Mouse (Mus musculus) cerebellum, adult 2 months (tissue): ENCODE measurements around the gene Gm49396.

Source experiments
- CTCF ChIP-seq: fragments of 200-500 bp; IDR thresholded peaks from 2 replicates; pipeline ENCODE4 v1.5.1; 2011; ENCODE audit warnings: low read depth, mild to moderate bottlenecking, control low read depth, low read length, moderate library complexity, borderline replicate concordance; ENCODE audit not compliant: insufficient read depth
- POLR2A ChIP-seq: fragments of 200-500 bp; IDR thresholded peaks from 2 replicates; pipeline ENCODE4 v1.6.1; 2011; ENCODE audit warnings: low read length, control low read depth, borderline replicate concordance; ENCODE audit not compliant: insufficient read depth

DNA sequence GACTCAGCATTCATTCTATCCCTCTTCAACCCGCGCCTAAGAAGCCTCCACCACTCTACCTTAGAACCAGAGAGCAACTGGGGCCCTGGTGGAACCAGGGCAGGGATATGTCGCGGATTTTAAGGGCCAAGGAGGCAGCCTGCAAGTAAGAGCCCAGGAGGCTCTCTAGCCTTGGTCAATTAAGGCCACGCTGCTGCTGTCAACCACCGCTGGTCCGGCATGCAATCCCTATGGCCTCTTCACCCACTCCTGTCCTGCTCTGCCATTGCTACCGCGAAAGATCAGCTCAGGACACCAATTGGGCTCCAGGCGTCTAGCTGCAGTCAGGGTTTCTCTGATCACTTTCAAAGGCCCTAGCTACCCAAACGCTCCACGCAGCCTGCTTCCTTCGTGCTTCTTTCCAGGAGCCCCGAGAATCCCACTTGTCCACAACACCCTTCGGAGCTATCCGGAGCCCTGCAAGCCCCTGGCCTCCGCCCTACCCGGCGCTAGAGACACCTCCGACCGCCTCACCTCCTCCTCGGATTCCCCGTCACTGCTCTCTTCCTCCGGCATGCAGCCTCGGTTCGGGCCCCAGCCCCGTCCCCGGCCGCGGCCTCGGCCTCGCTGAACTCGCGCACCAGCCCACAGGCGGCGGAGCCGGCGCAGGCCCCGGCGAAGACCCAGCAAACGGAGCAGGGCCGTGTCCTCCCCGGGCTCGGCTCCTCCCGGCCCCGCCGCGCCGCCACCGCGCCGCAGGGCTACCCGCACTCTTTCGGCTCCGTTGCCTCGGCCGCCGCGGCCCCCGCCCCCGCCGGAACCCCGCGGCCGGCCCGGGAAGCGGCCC is 24.9 kb downstream of the Gm49396 start:
- no peak for TF ChIP-seq CTCF
- no peak for TF ChIP-seq POLR2A
